Mouse (Mus musculus): ENCODE measurements around the gene Slc35a3. TPM values are rescaled to one million over a fixed set of nuclear protein-coding genes. Genes with fewer than 3 reads are reported as not detected.
A peak's percentile ranks its signal among the peaks of the same experiment; 100 is the strongest.

Gene Slc35a3
- total and polyA plus RNA-seq, 2 experiments from 2014 or later = 7.0 to 18.3 TPM

DNA sequence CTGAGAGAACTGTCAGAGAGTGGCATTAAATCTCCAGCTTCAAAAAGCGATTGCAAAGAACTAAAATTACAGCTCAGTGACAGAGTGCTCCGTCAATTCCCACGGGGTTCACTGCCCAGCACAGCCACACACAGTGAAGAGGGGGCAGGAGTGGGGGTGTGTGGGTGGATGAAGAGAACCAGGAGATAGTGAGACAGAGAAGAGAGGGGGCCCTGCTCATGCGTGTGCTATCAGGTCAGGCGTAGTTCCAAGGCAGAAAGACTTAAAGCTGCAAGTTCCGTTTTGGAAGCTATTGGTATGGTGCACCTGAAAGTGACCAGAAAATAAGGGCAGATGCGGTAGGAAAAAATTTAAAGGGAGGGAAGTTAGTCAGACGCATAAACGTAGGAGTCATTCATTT, 1.7 kb downstream of the Slc35a3 start:
- WGBS = 25% methylated on average over 9 of the region's 9 CpGs
- ATAC-seq (ENCODE audit: insufficient read depth, low read depth) (no peak), DNase-seq (ENCODE audit: low spot score) (no peak)
- Histone ChIP-seq H3K4me1 (ENCODE audit: control insufficient read depth, insufficient read depth) (peaks cover 12% of the 10 kb centered on the region), H3K4me2 (ENCODE audit: low read depth, low read length) (peak overlapping the region; percentile 80), H3K9me3 (replicated peaks; ENCODE audit: control insufficient read depth, low read length) (no peaks in the 10 kb centered on the region), H3K4me3 (ENCODE audit: low read depth, low read length) (peak overlapping the region; percentile 100), H3K36me3 (replicated peaks; ENCODE audit: control insufficient read depth, insufficient read depth, low read length) (no peaks in the 10 kb centered on the region; the same call in 1 of the 2 replicates), H3K27ac (ENCODE audit: low read depth) (no peak overlapping the region), H3K27me3 (ENCODE audit: control insufficient read depth, insufficient read depth, low read length) (no peaks in the 10 kb centered on the region), H3K9ac (replicated peaks; ENCODE audit: low read depth, low read length) (0 out of 2 replicates have a peak overlapping the region, but pooled peaks have one; percentile 98)
- TF ChIP-seq CTCF (IDR thresholded peaks at IDR 0.05; ENCODE audit: low read depth) (no peak), EP300 (IDR thresholded peaks at IDR 0.05; ENCODE audit: low read depth) (no peak)

DNA sequence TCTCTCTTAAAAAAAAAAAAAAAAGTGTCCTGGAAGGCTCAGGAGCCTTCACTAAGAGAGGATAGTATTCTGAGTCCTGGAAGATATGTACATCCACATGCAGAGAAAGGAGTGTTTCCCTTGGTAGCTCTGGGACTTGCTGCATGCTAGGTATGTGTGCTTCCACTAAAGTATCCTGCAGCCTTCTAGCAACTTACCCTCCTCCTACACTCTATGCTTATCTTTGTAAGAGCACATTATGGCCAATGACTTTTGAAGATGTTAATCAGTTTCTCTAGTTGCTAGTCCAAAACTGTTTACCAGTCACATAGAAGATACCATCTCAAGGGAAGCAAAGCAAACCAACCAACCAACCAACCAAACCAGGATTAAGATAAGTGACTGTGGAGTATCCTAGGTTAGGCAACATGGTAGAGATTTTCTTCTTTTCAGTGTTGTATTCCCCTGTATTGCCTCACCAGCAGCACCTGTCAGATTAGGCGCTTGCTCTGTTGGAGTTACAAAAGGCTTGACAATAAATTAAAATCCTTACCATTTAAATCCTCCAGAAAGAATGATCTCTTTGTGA, 6.9 kb downstream of the Slc35a3 start:
- Histone ChIP-seq H3K4me3 (ENCODE audit: low read depth, low read length) (no peak overlapping the region), H3K27me3 (ENCODE audit: control insufficient read depth, insufficient read depth, low read length) (no peaks in the 10 kb centered on the region), H3K4me2 (ENCODE audit: low read depth, low read length) (no peak overlapping the region), H3K4me1 (ENCODE audit: control insufficient read depth, insufficient read depth) (peaks cover 3% of the 10 kb centered on the region), H3K27ac (ENCODE audit: low read depth) (no peak overlapping the region), H3K9me3 (replicated peaks; ENCODE audit: control insufficient read depth, low read length) (no peaks in the 10 kb centered on the region), H3K9ac (replicated peaks; ENCODE audit: low read depth, low read length) (no peak overlapping the region), H3K36me3 (replicated peaks; ENCODE audit: control insufficient read depth, insufficient read depth, low read length) (no peaks in the 10 kb centered on the region; the same call in 1 of the 2 replicates)
- ATAC-seq (ENCODE audit: insufficient read depth, low read depth) (no peak), DNase-seq (ENCODE audit: low spot score) (no peak)
- TF ChIP-seq EP300 (IDR thresholded peaks at IDR 0.05; ENCODE audit: low read depth) (no peak), CTCF (IDR thresholded peaks at IDR 0.05; ENCODE audit: low read depth) (no peak)
- WGBS = 92% methylated on average over 1 of the region's 1 CpGs

GRCm38 (mm10) chr3:116703835-116704234, 8.8 kb downstream of the Slc35a3 start:
- H3K4me1 ChIP-seq (ENCODE audit: control insufficient read depth, insufficient read depth) = peaks cover 3% of the 10 kb centered on the region; the same call in 1 of the 2 replicates
- no peak for TF ChIP-seq CTCF (IDR thresholded peaks at IDR 0.05; ENCODE audit: low read depth)
- TF ChIP-seq EP300 (IDR thresholded peaks at IDR 0.05; ENCODE audit: low read depth) = no peak
- DNase-seq (ENCODE audit: low spot score) (no peak), ATAC-seq (ENCODE audit: insufficient read depth, low read depth) (no peak)
- no peaks in the 10 kb centered on the region for H3K27me3 ChIP-seq (ENCODE audit: control insufficient read depth, insufficient read depth, low read length)
- no peak overlapping the region for H3K4me3 ChIP-seq (ENCODE audit: low read depth, low read length)
- no peak overlapping the region for H3K9ac ChIP-seq (replicated peaks; ENCODE audit: low read depth, low read length)
- no peak overlapping the region for H3K4me2 ChIP-seq (ENCODE audit: low read depth, low read length)
- H3K9me3 ChIP-seq (replicated peaks; ENCODE audit: control insufficient read depth, low read length) = no peaks in the 10 kb centered on the region
- no peak overlapping the region for H3K27ac ChIP-seq (ENCODE audit: low read depth)
- no peaks in the 10 kb centered on the region; the same call in 1 of the 2 replicates for H3K36me3 ChIP-seq (replicated peaks; ENCODE audit: control insufficient read depth, insufficient read depth, low read length)
- WGBS = 87% methylated on average over 5 of the region's 5 CpGs

- H3K9ac ChIP-seq (replicated peaks; ENCODE audit: low read depth, low read length) = no peak overlapping the region
- DNase-seq (ENCODE audit: low spot score) (no peak), ATAC-seq (ENCODE audit: insufficient read depth, low read depth) (no peak)
- TF ChIP-seq CTCF (IDR thresholded peaks at IDR 0.05; ENCODE audit: low read depth) = no peak
- H3K4me3 ChIP-seq (ENCODE audit: low read depth, low read length) = no peak overlapping the region
- H3K27me3 ChIP-seq (ENCODE audit: control insufficient read depth, insufficient read depth, low read length) = no peaks in the 10 kb centered on the region
- WGBS = 83% methylated on average over 1 of the region's 1 CpGs
- no peak overlapping the region for H3K4me2 ChIP-seq (ENCODE audit: low read depth, low read length)
- H3K36me3 ChIP-seq (replicated peaks; ENCODE audit: control insufficient read depth, insufficient read depth, low read length) = no peaks in the 10 kb centered on the region; the same call in 1 of the 2 replicates
- no peaks in the 10 kb centered on the region for H3K9me3 ChIP-seq (replicated peaks; ENCODE audit: control insufficient read depth, low read length)
- no peak overlapping the region for H3K27ac ChIP-seq (ENCODE audit: low read depth)
- H3K4me1 ChIP-seq (ENCODE audit: control insufficient read depth, insufficient read depth) = peaks cover 4% of the 10 kb centered on the region; the same call in 1 of the 2 replicates
Measured at GRCm38 (mm10) chr3:116702647-116703272, 9.9 kb downstream of the Slc35a3 start.

GRCm38 (mm10) chr3:116701601-116702000, 11.0 kb downstream of the Slc35a3 start:
- Histone ChIP-seq H3K4me2 (ENCODE audit: low read depth, low read length) (no peak overlapping the region), H3K9ac (replicated peaks; ENCODE audit: low read depth, low read length) (no peak overlapping the region), H3K4me3 (ENCODE audit: low read depth, low read length) (no peak overlapping the region), H3K4me1 (ENCODE audit: control insufficient read depth, insufficient read depth) (peaks cover 4% of the 10 kb centered on the region; the same call in 1 of the 2 replicates), H3K27me3 (ENCODE audit: control insufficient read depth, insufficient read depth, low read length) (no peaks in the 10 kb centered on the region), H3K27ac (ENCODE audit: low read depth) (no peak overlapping the region), H3K36me3 (replicated peaks; ENCODE audit: control insufficient read depth, insufficient read depth, low read length) (no peaks in the 10 kb centered on the region; the same call in 1 of the 2 replicates), H3K9me3 (replicated peaks; ENCODE audit: control insufficient read depth, low read length) (no peaks in the 10 kb centered on the region)
- WGBS = 95% methylated on average over 4 of the region's 4 CpGs
- DNase-seq (ENCODE audit: low spot score) (no peak), ATAC-seq (ENCODE audit: insufficient read depth, low read depth) (no peak)
- TF ChIP-seq CTCF (IDR thresholded peaks at IDR 0.05; ENCODE audit: low read depth) = no peak
- TF ChIP-seq EP300 (IDR thresholded peaks at IDR 0.05; ENCODE audit: low read depth) = no peak

Measured in heart, postnatal 0 days (tissue).